Mouse (Mus musculus): ENCODE measurements around the gene Rbm20.

The Rbm20 gene

DNA sequence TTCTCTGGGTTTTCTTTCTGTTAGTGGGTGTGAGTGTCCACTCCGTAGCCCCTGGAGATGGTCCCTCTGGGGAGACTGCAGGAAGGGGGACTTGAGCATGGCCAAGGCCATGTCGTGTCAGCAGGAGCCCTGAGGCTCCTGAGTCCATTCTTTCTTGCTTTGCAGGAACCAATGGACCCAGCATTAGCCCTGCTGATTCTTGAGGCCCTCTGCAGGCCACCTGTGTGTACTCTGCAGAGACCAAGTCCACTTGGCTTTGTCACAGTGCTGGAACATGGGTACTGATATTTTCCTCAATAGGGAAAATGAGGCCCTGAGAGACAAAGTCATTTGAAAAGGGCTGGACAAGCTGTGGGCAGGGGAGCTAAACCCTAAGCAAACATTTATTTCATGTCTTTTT lies 193.5 kb downstream of the Rbm20 start:
- no peak for DNase-seq (ENCODE audit: extremely low spot score, low read depth, low spot score)

GRCm38 (mm10) chr19:53871502-53871901 lies 194.4 kb downstream of the Rbm20 start:
- no peak for DNase-seq (ENCODE audit: extremely low spot score, low read depth, low spot score)

DNA sequence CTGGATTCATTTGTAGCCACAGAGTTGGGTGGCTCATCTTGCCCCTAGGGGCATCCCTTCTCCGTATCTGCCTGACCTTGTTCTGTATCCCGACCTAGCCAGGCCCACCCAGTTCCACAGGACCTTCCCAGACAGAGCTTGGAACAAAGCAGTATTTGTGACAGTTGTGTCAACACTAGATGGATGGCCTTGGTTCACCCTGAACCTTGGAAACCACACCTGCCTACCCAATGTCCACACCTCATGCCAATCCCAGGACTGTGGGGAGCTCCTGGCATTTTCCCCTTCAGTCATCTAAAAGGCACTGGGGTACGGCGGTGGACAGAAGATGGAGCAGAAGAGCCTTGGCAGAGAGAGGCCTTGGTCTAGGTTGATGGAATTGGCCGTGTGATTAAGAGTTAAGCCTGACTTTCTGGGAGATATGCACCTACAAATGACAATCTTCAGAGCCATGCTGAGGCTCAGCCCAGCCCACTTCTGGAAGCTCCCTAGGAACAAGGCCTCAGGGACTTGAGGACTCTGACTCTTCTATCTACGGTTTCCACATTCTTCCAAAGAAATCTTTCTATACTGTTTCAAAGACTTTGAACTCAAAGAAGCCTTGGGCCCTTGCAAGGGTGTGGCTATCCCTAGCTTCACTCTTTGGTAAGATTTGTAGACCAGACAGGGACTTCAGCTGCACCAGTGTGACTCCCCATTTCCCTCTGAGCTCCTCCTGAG lies 196.0 kb downstream of the Rbm20 start:
- DNase-seq (ENCODE audit: extremely low spot score, low read depth, low spot score): no peak

GRCm38 (mm10) chr19:53875246-53875645 lies 198.1 kb downstream of the Rbm20 start:
- no peak for DNase-seq (ENCODE audit: extremely low spot score, low read depth, low spot score)

- DNase-seq (ENCODE audit: extremely low spot score, low read depth, low spot score): no peak
Observed at GRCm38 (mm10) chr19:53877779-53878178, 200.7 kb downstream of the Rbm20 start.

DNA sequence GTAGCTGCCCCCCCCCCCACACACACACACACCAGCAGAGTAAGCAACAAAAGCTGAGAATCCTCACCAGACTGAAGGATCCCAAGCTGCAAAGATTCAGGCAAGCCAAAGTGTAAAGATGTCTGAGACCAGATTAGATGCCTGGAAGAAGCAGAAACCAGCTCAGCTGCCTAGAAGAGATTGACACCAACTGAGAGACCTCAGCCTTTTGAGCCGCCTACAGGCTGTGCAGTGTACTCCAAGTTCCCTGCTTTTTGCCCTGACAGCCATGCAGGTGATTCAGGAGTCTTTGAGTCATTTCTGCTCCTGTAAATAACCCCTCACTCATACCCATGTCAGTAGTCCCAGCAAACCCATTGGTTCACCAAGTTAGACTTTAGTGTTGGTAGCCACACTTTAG lies 203.4 kb downstream of the Rbm20 start:
- no peak for DNase-seq (ENCODE audit: extremely low spot score, low read depth, low spot score)

GRCm38 (mm10) chr19:53881786-53882185 lies 204.7 kb downstream of the Rbm20 start:
- no peak for DNase-seq (ENCODE audit: extremely low spot score, low read depth, low spot score)

DNA sequence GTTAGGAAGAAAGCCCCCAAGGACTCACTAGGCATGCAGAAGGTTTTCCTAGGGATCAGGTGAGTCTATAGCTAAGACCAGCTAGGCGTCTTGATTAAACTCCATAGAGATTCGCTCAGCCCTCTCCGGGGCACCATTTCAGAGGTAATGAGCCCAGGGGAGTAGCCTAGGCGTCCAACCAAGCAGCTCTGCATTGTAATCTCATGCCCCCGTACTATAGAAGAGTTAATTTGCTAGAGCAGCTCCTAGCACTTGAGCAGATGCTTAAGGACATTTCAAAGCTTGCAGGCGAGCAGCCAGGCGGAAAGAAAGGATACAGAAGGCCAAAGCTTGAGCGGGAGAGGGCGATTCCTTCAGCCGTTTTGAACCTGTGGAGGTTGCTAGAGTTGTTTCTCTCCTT lies 208.3 kb downstream of the Rbm20 start:
- no peak for DNase-seq (ENCODE audit: extremely low spot score, low read depth, low spot score)

- DNase-seq (ENCODE audit: extremely low spot score, low read depth, low spot score): no peak
Observed at GRCm38 (mm10) chr19:53886576-53887370, 209.7 kb downstream of the Rbm20 start.

DNA sequence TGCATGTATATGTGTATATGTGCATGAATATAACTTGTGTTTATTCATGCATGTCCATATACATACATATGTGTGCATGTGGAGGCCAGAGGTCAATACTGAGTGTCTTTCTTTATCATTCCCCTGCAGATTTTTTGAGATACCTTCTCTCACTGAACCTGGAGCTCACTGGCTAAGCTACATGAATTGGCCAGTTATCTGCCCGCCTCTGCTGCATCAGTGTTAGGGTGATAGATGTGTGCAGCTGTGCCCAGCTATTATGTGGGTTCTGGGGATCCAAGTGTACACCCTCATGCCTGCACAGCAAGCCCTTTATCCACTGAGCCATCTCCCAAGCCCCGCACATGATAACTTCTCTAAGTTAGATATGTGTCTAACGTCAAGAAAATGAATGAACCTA lies 210.7 kb downstream of the Rbm20 start:
- DNase-seq (ENCODE audit: extremely low spot score, low read depth, low spot score): no peak

- DNase-seq (ENCODE audit: extremely low spot score, low read depth, low spot score): no peak
Observed at GRCm38 (mm10) chr19:53888331-53888730, 211.2 kb downstream of the Rbm20 start.

- no peak for DNase-seq (ENCODE audit: extremely low spot score, low read depth, low spot score)
Observed at GRCm38 (mm10) chr19:53889555-53889954, 212.4 kb downstream of the Rbm20 start.

- no peak for DNase-seq (ENCODE audit: extremely low spot score, low read depth, low spot score)
Observed at GRCm38 (mm10) chr19:53890274-53890673, 213.2 kb downstream of the Rbm20 start.

DNA sequence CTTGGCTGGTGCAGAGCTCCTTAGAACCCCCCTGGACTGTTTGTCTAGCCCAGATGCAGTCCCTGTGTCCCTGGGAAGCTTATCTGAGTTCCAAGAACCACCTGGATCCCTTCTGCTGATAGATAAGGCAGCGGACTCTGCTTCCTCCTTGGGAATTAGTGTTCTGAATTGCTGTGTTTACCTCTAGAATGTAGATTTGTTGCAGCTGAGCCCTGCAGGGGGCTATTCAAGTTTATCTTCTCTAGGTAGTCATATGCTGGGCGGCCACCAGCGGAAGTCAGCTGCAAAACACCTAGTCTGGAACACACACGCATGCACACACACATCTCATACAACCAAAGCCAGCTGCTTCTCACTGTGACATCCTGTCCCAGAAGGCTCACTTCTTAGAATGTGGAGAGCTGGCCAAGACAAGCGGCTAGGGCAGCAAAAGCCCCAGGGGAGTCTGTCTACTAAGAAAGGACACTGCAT lies 213.7 kb downstream of the Rbm20 start:
- DNase-seq (ENCODE audit: extremely low spot score, low read depth, low spot score): no peak

GRCm38 (mm10) chr19:53891569-53891968 lies 214.5 kb downstream of the Rbm20 start:
- DNase-seq (ENCODE audit: extremely low spot score, low read depth, low spot score): no peak

GRCm38 (mm10) chr19:53892061-53892460 lies 215.0 kb downstream of the Rbm20 start, which contains the start of gene Pdcd4:
Pdcd4 (plus strand) TSS chr19:53892231.
- DNase-seq (ENCODE audit: extremely low spot score, low read depth, low spot score): no peak

- DNase-seq (ENCODE audit: extremely low spot score, low read depth, low spot score): no peak
Observed at GRCm38 (mm10) chr19:53892838-53893359, 215.8 kb downstream of the Rbm20 start.

GRCm38 (mm10) chr19:53893711-53894171 lies 216.6 kb downstream of the Rbm20 start:
- DNase-seq (ENCODE audit: extremely low spot score, low read depth, low spot score): no peak

GRCm38 (mm10) chr19:53894538-53895121 lies 217.5 kb downstream of the Rbm20 start:
- no peak for DNase-seq (ENCODE audit: extremely low spot score, low read depth, low spot score)

- no peak for DNase-seq (ENCODE audit: extremely low spot score, low read depth, low spot score)
Observed at GRCm38 (mm10) chr19:53898046-53898445, 220.9 kb downstream of the Rbm20 start.

- DNase-seq (ENCODE audit: extremely low spot score, low read depth, low spot score): no peak
Observed at GRCm38 (mm10) chr19:53898498-53898897, 221.4 kb downstream of the Rbm20 start.

Data from hindlimb bud, embryonic 11.5 days (tissue).